Mouse (Mus musculus) E14TG2a.4 (cell line): ENCODE measurements around the gene Tmem251.

Experiments
- H3K27me3 ChIP-seq: 2 replicates; pipeline ENCODE4 v1.6.1; 2014; ENCODE audit warnings: low read length, control low read depth; ENCODE audit not compliant: insufficient read depth
- H3K36me3 ChIP-seq: 2 replicates; pipeline ENCODE4 v1.6.1; 2014; ENCODE audit warnings: low read length, control low read depth; ENCODE audit not compliant: insufficient read depth
- H3K4me1 ChIP-seq: replicated peaks from 2 replicates; pipeline ENCODE4 v1.6.1; 2014; ENCODE audit warnings: low read depth, low read length, control low read depth
- H3K4me3 ChIP-seq: replicated peaks from 2 replicates; pipeline ENCODE4 v1.5.1; 2014; ENCODE audit warnings: mild to moderate bottlenecking, low read length
- H3K9me3 ChIP-seq: 2 replicates; pipeline ENCODE4 v1.6.1; 2014; ENCODE audit warnings: low read length, control low read depth
- CTCF ChIP-seq: conservative IDR thresholded peaks from 2 replicates; pipeline ENCODE4 v1.5.1; 2014; ENCODE audit warnings: low read length
- NANOG ChIP-seq: IDR thresholded peaks from 2 replicates; pipeline ENCODE4 v1.6.1; 2014; ENCODE audit warnings: borderline replicate concordance, low read length, mixed read lengths
- POU5F1 ChIP-seq: IDR thresholded peaks from 2 replicates; pipeline ENCODE4 v1.6.1; 2014; ENCODE audit warnings: low read length, borderline replicate concordance

Tmem251 gene

GRCm38 (mm10) chr12:102782841-102783240, 39.3 kb downstream of the Tmem251 start:
- Histone ChIP-seq H3K4me1 (peaks cover 36% of the 10 kb centered on the region), H3K9me3 (no peaks in the 10 kb centered on the region), H3K4me3 (no peak overlapping the region), H3K36me3 (peaks cover 61% of the 10 kb centered on the region), H3K27me3 (no peaks in the 10 kb centered on the region)
- TF ChIP-seq NANOG (no peak), POU5F1 (no peak), CTCF (no peak)

- Histone ChIP-seq H3K9me3 (no peaks in the 10 kb centered on the region), H3K27me3 (no peaks in the 10 kb centered on the region), H3K36me3 (peaks cover 65% of the 10 kb centered on the region), H3K4me3 (no peak overlapping the region), H3K4me1 (peaks cover 20% of the 10 kb centered on the region)
- TF ChIP-seq NANOG (no peak), POU5F1 (no peak), CTCF (no peak)
These were observed 41.5 kb downstream of the Tmem251 start for GRCm38 (mm10) chr12:102784899-102785592.

GRCm38 (mm10) chr12:102785593-102785985, 42.0 kb downstream of the Tmem251 start:
- Histone ChIP-seq H3K27me3 (no peaks in the 10 kb centered on the region), H3K4me3 (no peak overlapping the region), H3K9me3 (no peaks in the 10 kb centered on the region), H3K36me3 (peaks cover 65% of the 10 kb centered on the region), H3K4me1 (peaks cover 18% of the 10 kb centered on the region; the same call in 1 of the 2 replicates)
- no peak for TF ChIP-seq POU5F1
- no peak for TF ChIP-seq NANOG

GRCm38 (mm10) chr12:102787927-102788326, 44.4 kb downstream of the Tmem251 start:
- no peaks in the 10 kb centered on the region for H3K9me3 ChIP-seq
- peaks cover 79% of the 10 kb centered on the region for H3K36me3 ChIP-seq
- H3K27me3 ChIP-seq = no peaks in the 10 kb centered on the region
- H3K4me3 ChIP-seq = no peak overlapping the region
- TF ChIP-seq NANOG = no peak
- peaks cover 16% of the 10 kb centered on the region; the same call in 1 of the 2 replicates for H3K4me1 ChIP-seq
